Mouse (Mus musculus) CH12F3 (cell line): ENCODE data around the gene Ccdc113.

Experiments
- in situ Hi-C: fragments of 300-500 bp; cut with MboI; formaldehyde crosslinking; loops from 2 replicates; pipeline ENCODE4 v1.14.3; 2020; ENCODE audit warnings: low sequenced_read_pairs

The Ccdc113 gene

DNA sequence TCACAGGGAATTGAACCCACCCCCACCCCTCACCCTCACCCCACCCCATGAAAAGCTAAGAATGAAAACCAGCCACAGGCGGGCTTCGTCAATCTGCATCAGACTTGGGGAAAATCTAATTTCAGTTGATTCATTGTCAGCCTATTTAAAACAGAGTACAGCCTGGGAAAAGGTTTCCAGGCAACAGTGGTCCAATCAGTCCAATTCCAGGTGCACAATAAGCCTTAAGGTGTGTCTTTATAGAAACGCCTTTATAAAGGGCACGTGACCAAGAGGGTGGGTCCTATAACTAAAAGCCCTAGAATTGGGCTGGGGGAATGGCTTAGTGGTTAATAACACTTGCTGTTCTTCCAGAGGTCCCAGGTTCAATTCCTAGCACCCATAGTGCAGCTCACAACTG lies 1.7 kb upstream of the Ccdc113 start:
- in situ Hi-C loops = no loop called here

DNA sequence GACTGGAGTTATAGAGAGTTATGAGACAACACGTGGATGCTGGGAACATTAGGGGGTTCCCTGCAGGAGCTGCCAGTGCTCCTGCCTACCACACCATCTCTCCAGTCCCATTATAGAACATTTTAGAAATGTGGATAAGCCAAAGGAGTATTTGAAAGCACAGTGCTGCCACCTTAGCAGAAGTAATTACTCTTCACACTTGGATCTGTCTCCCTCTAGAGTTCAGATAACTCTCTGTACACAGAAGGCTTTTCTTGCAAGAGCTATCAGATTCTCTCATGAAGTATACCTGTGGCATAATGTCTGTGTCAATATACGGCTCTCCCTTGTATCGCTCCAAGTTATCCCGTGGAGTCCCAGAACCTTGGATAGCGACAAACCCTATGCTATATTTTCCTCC lies 5.6 kb downstream of the Ccdc113 start:
- in situ Hi-C loops = no loop called here

DNA sequence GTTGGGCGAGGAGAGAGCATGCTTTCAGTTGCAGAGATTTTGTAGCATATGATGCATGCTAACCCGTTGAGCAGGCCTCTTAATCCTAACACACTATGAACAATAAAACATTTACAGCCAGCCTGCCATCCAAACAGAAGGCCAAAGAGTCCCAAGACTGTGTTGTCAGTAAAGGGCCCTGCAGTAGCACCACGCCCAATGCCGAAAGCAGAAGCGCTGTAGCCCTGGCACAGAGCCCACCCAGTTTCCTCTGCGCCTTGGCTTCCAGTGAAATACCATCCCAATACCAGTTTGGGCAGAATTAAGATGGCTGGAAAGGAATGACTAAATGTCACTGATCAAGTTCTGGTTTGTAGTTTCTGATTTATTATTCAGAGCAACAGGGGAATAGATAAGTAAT lies 8.3 kb downstream of the Ccdc113 start:
- in situ Hi-C loops = no loop called here

DNA sequence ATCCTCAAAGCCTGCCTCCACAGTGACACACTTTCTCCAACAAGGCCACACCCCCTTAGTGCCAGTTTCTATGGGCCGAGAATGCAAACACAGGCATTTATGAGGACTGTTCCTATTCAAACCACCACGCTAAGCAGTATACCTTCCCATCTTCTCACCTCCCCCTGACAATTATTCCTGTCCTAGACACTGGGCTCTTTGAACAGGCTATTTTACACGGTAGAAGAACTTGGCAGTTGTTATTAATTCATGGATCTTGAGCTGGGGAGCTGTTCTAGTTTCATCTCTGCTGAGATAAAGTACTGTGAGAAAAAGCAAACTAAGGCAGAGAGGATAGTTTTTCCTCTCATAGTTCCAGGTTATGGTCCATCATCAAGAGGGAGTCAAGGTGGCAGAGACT lies 9.2 kb downstream of the Ccdc113 start:
- in situ Hi-C loops = no loop called here

DNA sequence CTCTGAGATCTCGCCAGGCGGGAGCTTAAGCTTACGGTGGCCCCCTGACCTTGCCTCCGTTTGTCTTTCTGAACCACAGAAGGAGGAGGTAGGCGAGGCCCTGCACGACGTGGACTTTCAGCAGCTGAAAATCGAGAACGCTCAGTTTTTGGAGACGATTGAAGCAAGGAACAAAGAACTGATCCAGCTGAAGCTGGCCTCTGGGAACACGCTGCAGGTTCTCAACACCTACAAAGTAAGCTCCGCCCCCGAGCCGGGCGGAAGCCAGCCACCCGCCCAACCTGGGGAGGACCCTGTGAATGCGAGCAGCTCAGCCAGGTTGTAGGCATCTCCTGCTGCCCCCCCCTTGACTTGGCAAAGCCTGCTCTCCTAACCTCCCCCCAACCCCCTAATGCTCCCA lies 11.9 kb downstream of the Ccdc113 start:
- in situ Hi-C loops = no loop called here

DNA sequence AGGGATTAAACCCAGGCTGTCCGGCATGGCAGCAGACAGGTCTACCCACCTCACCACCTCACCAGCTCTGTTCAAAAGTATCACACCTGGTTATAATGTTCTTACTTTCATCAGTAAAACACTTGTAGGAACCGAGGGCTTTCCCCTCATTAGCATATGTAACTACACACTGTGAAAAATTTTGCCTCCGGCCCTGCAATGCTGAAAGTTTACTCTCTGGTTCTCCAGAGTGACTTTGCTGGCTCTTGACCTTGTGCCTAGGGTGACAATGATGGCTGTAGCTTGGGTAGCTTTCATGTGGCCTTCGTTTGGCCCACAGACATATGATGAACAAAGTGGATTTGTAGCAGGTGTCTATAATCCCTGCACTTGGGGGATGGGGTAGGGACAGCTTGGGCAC lies 13.1 kb downstream of the Ccdc113 start:
- in situ Hi-C loops = no loop called here

DNA sequence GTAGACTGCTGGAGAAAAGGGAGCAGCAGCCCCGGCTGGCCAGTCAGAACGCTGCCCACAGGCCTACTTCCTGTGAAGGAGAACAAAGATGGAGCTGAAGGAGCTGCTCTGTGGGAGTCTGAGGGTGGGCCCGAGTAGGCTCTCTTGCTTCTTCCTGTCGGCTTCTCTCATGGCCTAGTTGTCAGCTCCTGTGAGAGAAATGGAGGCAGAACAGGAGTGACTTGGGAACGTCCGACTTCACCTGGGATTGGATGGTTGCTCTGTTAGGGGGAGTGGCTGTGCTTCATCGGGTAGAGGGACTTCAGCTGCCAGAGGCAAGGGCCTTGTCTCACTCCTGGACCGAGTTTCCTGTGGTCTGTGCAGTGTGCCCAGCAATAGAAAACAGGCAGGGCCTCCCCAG lies 14.0 kb downstream of the Ccdc113 start:
- in situ Hi-C loops = no loop called here

DNA sequence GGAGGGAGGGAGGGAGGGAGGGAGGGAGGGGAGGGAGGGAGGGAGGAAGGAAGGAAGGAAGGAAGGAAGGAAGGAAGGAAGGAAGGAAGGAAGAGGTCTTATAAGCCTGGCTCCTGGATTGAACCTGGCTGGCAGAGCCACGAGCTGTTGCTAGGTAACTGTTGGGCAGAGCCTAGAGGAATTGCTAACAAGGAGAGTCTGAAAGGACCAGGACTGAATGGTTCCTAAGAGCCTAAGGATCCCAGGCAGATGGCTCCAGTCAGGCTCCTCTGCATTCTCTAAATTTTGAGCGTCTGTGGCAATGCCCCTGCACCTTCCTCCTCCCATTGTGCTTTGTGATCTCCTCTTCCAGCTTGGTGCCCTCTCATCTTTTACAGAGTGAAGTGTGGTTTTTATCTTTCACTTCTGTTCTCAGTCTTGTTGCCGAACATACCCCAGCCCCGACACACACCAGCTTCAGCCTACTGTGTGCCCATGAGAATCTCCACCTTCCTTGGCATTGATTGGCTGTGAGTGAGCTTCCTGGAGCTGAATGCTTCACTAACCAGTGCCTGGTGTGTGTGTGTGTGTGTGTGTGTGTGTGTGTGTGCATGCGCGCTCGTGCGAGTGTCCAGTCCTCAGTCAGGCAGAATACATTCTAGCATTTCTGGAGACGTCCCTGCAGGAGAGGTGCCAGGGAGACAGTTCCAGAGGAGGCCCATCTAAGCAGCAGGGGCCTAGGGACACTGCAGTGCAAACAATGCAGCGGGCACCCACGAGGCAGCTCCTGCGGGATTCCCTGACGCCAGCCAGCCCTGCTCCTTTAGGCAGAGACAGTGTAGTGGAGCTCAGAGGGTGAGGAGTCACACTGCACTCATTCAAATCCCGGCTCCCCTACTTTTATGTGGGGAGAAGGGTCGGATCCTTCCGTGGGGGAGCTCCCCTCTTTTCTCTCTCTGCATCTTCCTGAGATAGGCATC lies 16.3 kb downstream of the Ccdc113 start:
- in situ Hi-C loops = no loop called here

DNA sequence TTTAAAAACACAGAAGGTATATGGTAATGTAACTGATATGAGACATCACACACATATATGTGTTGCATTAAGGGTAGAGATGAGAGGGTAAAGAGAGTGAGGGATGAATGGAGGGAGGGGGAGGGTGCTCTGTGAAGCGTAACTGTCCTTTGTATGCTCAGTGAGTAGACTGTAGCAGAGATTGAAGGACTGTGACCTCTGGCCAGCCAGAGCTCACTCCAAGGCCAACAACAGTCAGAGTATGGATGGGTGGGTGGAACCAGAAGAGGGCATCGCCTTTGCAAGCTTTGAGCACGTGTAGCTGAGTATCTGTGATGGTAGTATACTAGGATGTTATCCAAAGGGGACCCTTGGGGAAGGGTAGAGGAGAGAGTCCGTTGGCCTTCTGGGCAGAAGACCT lies 17.7 kb downstream of the Ccdc113 start:
- in situ Hi-C loops = no loop called here

DNA sequence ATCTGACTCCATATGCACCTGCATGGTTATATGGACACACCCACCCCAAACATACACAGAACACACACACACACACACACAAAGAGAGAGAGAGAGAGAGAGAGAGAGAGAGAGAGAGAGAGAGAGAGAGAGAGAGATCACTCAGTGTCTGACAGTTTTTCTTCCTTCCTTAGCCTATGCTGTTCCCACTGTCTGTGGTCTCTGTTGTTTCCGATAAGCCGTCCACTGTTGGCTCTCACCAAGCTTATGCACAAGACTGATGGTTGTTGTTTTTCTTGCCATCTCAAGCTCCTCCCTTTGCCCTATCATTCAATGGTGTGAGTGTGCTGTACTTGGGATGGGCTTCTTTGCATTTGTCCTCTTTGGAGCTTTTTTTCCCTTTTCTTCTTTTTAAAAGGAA lies 22.1 kb downstream of the Ccdc113 start:
- in situ Hi-C loops = no loop called here

DNA sequence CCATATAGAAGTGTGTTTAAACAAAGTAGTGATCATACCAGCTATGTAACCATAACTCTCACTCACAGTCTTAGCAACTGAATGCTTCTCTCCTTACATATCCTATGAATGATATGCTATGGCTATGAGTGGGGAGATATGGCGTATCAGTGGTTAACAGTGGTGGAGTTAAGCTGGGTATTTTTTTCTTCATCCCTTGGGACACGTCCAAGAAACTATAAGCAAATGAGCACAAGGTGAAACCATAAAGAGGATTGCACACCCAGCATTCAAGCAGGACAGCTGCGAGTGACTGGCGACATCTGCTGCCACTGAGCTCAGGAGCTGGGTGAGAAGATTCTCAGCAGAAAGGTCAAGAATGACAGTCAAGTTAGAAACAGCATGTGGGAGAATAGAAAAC lies 32.3 kb downstream of the Ccdc113 start:
- in situ Hi-C loops = no loop called here

DNA sequence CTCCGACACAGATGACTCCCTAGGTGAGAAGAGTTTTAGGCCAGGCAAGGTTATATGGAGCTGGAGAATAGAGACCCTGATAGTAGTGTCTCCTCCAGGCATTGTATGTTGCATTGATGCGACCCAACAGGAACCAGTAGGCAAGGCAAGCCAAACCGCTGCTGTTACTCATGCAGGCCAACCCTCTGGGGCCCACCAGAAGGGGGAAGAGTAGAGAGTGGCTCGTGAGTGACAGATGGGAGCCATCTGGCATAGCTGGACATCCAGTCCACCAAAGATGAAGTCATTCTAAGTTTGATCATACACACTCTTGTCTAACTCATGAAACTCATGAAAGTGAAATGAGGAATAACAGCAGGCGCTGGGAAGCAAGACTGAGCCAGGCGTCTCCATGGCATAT lies 32.9 kb downstream of the Ccdc113 start:
- in situ Hi-C loops = no loop called here

DNA sequence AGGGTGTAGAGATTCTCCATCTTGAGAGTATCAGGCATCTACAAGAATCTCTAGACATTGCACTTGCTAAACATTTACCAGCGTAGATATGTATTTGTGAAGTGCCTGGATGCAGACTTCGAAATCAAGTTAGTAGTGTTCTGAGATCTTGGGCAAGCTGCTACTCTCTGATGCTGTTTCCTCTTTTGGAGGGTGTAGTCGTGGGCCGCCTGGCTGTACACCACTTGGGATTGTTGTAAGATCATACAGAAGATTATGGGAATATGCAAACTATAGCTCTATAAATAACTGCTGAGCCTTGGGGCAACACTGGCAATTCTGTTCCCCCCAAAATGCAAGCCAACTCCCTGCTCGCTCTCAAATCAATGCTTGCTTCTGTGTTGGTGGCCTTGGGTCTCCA lies 39.3 kb downstream of the Ccdc113 start:
- in situ Hi-C loops = no loop called here

DNA sequence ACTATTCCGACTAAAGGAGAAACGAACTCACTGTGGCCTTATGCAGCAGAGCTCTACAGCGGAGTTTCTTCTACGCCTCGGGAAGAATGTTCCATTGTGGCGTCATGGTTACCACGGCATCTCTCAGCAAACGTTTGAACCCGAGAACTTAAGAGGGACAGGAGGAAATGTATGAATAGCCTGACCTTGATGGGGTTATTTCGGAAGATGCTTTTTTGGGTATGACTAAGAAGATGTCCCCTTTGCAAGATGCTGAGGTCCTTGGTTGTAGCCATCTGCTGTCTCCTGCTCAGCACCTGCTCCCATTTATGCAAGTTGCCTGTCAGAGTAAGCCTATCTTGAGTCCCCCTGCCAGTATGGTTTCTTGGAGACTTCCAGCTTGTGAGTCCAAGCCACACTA lies 42.4 kb downstream of the Ccdc113 start, which contains the start of gene Prss54:
TSS of gene Prss54 (minus strand) at position 101 of the 400 bp plus-strand sequence.
- in situ Hi-C loops = no loop called here

DNA sequence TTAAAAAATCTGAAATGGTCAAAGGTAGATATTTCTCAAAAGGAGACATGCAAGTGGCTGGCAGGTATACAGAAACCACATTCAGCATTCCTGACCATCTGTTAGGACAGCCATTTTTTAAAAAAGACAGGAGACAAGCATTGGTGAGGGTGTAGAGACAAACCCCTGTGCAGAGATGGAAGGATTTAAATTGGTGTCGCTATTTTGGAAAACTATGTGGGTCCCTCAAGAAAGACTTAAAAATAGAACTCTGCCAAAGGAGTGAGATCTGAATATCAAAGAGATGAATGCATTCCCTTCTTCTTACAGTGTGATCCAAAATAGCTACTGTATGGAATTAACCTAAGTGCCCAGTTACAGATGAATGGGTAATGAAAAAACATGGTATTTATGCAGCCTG lies 53.5 kb downstream of the Ccdc113 start:
- in situ Hi-C loops = no loop called here

DNA sequence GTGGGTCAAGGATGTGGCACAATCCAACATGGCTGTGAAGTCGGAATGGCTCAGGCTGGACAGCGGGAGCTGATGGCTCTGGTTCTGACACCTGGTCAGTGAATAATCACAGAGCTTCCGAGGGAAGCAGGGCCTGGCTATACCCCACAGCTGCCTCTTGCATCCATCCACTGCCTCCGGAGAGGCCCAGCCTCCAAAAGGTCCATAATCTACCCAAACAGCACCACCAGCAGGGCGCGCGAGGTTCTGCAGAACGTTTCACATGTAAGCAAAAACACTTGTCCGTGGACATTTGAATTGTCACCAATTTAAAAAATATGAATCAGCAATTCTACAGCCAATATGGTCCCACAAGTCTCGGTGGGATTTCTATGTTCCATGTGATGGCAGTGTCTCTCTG lies 55.4 kb downstream of the Ccdc113 start:
- in situ Hi-C loops = no loop called here

DNA sequence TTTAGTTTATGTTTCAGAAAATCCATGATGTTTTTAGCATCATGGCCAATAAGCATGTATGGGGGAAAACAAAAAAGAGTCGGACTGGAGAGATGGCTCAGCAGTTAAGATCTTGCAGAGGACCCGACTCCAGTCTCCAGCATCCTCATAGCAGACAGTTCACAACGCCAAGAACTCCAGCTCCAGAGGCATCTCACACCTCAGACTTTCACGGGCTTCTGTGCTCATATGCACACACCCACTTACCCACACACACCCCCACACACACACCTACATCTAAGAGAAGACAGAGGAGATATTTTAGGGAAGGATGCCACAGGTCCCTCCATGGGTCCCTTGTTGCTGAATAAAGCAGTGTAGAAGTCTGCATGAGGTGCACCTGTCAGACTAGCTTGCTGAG lies 56.7 kb downstream of the Ccdc113 start:
- in situ Hi-C loops = no loop called here

DNA sequence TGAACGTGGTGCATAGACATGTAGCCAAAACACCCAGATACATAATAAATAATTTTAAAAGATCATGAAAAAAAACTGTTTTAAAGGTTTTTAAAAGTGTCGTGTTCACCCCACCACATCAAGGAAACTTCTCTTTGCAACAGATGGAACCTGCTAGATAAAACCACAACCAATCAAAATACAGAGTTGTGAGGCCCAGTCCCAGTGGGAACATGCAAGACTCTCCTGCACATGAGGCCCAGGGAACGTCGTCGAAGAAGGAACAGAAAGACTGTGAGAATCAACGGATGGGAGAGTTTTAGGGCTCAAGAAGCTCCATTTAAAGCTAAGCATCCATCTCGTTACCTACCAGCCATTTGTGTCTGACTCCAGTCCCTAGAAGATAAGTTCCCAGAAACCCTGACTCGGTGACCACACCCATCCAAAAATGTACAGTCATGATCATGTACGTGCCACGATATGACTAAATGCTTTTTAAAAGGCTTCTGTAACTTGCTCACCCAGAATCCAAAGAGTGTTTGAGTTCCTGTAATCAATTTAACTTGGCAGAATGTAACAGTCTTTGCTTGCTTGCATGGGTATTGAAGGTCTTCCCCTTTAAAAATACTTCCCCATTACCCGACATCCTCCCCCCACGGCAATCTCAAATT lies 58.4 kb downstream of the Ccdc113 start:
- in situ Hi-C loops = no loop called here

DNA sequence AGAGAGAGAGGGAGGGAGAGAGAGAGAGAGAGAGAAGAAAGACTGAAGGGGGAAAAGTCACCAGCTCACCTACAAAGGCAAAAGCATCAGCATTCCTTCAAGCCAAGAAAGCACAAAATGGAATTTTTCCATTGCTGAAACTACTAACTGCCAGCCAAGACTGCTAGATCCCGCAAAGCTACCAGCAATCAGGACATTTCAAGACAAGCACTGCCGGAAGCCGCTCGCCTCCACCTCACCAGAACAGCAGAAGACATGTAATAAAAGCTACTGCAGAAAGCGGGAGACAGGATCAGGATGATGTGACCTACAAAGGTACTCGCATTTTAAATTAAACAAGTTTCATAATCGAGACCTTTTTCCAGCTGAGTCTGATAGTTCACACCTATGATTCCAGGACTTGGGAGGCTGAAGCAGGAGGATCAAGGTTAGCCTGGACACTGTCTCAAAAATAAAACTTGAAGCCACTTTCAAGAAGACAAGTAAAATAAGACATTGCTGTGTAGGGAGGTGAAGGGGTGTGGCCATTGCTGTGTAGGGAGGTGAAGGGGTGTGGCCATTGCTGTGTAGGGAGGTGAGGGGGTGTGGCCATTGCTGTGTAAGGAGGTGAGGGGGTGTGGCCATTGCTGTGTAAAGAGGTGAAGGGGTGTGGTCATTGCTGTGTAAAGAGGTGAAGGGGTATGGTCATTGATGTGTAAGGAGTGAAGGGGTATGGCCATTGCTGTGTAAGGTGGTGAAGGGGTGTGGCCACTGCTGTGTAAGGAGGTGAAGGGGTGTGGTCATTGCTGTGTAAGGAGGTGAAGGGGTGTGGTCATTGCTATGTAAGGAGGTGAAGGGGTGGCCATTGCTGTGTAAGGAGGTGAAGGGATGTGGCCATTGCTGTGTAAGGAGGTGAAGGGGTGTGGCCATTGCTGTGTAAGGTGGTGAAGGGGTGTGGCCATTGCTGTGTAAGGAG lies 59.8 kb downstream of the Ccdc113 start:
- in situ Hi-C loops = no loop called here

DNA sequence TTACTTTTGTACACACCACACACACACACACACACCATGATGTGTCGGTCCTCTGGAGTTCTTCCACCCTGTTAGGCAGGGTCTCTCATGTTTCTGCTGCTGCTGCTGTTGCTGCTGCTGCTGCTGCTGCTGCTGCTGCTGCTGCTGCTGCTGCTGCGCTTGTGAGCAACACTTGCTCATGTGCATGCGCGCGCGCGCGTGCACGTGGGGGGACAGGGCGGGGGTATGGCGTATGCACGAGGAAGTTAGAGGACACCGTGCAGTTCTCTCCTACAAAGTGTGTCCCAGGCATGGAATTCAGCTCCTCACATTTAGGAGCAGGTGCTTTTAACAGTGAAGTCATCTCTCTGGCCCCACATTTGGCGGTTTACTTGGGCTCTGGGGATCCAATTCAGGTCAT lies 61.2 kb downstream of the Ccdc113 start:
- in situ Hi-C loops = no loop called here

DNA sequence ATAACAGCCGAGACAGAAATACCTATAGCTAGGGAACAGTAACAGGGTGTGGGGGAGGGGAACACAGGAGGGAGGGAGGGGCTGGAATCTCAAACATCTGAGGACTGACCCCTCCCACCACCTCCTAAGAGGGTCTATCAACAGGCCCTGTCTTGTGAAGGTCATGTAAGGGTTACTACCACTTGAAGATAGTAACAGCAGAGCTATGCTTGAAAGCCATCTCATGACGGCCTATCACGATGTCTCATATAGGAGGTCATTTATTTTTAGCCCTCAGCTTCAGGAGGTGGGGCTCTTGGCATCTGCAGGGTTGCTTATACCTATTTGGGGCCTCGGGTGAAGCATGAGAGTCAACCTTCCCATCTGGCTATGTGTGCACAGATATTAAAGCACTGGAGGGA lies 63.0 kb downstream of the Ccdc113 start:
- in situ Hi-C loops = no loop called here
